Mouse (Mus musculus) gastrocnemius, postnatal 14 days (tissue): ENCODE measurements at regions not wholly inside any gene's neighbourhood (a gene's known extent, or its start where the extent isn't known, plus 50 kb on each side); places are given as distances from the start of the nearest gene placed in this dataset.

Source experiments
- DNase-seq: peaks from one replicate; pipeline ENCODE4 v3.0.0; 2021; ENCODE audit warnings: mixed read lengths
- intact Hi-C: fragments of 180-260 bp; cut with DNase I; formaldehyde crosslinking; loops from one replicate; pipeline ENCODE4 v1.15.1; 2025; ENCODE audit warnings: low total_unique reads

- DNase-seq: no peak
- intact Hi-C loops: no loop called here
Measured at GRCm38 (mm10) chr6:93192980-93193379, 249.7 kb upstream of the Adamts9 start.

GRCm38 (mm10) chr6:93190986-93191385 lies 247.7 kb upstream of the Adamts9 start:
- no peak for DNase-seq
- intact Hi-C loops: no loop called here

GRCm38 (mm10) chr6:93168526-93168925 lies 225.2 kb upstream of the Adamts9 start:
- intact Hi-C loops: no loop called here
- DNase-seq: peak; percentile 74

GRCm38 (mm10) chr6:93167281-93167680 lies 224.0 kb upstream of the Adamts9 start:
- intact Hi-C loops: no loop called here
- peak; percentile 34 for DNase-seq

GRCm38 (mm10) chr6:93165942-93166341 lies 222.7 kb upstream of the Adamts9 start:
- intact Hi-C loops: no loop called here
- no peak for DNase-seq

- intact Hi-C loops: no loop called here
- no peak for DNase-seq
Measured at GRCm38 (mm10) chr6:93152431-93153208, 209.3 kb upstream of the Adamts9 start.

- DNase-seq: no peak
- intact Hi-C loops: no loop called here
Measured at GRCm38 (mm10) chr6:93150531-93150930, 207.2 kb upstream of the Adamts9 start.

- intact Hi-C loops: no loop called here
Measured at GRCm38 (mm10) chr6:93149956-93150355, 206.7 kb upstream of the Adamts9 start.

GRCm38 (mm10) chr6:93140331-93140731 lies 197.0 kb upstream of the Adamts9 start:
- no peak for DNase-seq
- intact Hi-C loops: no loop called here

More at GRCm38 (mm10) chr6:93149956-93150355, 206.7 kb upstream of the Adamts9 start:
- DNase-seq: no peak

- intact Hi-C loops: no loop called here
- DNase-seq: no peak
Measured at GRCm38 (mm10) chr6:93133940-93134339, 190.6 kb upstream of the Adamts9 start.

- intact Hi-C loops: no loop called here
- DNase-seq: no peak
Measured at GRCm38 (mm10) chr6:93130946-93131685, 187.8 kb upstream of the Adamts9 start.

GRCm38 (mm10) chr6:93119482-93119881 lies 176.2 kb upstream of the Adamts9 start:
- intact Hi-C loops: no loop called here
- no peak for DNase-seq

- DNase-seq: no peak
- intact Hi-C loops: no loop called here
Measured at GRCm38 (mm10) chr6:93113361-93113760, 170.1 kb upstream of the Adamts9 start.

GRCm38 (mm10) chr6:93094730-93095360 lies 151.6 kb upstream of the Adamts9 start:
- intact Hi-C loops: no loop called here
- DNase-seq: no peak

- intact Hi-C loops: no loop called here
- DNase-seq: no peak
Measured at GRCm38 (mm10) chr6:93093770-93094169, 150.5 kb upstream of the Adamts9 start.

GRCm38 (mm10) chr6:93087329-93087728 lies 144.0 kb upstream of the Adamts9 start:
- DNase-seq: no peak
- intact Hi-C loops: no loop called here

GRCm38 (mm10) chr6:93084286-93084685 lies 141.0 kb upstream of the Adamts9 start:
- DNase-seq: no peak
- intact Hi-C loops: no loop called here

GRCm38 (mm10) chr6:93083716-93084115 lies 140.4 kb upstream of the Adamts9 start:
- intact Hi-C loops: no loop called here
- no peak for DNase-seq

- no peak for DNase-seq
- intact Hi-C loops: no loop called here
Measured at GRCm38 (mm10) chr6:93082205-93082604, 138.9 kb upstream of the Adamts9 start.

GRCm38 (mm10) chr6:93076681-93077080 lies 133.4 kb upstream of the Adamts9 start:
- DNase-seq: no peak
- intact Hi-C loops: no loop called here

GRCm38 (mm10) chr6:93075867-93076266 lies 132.6 kb upstream of the Adamts9 start:
- intact Hi-C loops: no loop called here
- DNase-seq: no peak
